Mouse (Mus musculus) olfactory bulb, adult 2 months (tissue): ENCODE data around the gene Pknox2.

Source experiments
- CTCF ChIP-seq: fragments of 200-500 bp; IDR thresholded peaks from 2 replicates; pipeline ENCODE4 v1.5.1; 2012; ENCODE audit warnings: low read depth, mild to moderate bottlenecking, low read length, moderate library complexity; ENCODE audit not compliant: insufficient read depth
- POLR2A ChIP-seq: fragments of 200-500 bp; IDR thresholded peaks from 2 replicates; pipeline ENCODE4 v1.6.1; 2012; ENCODE audit warnings: mild to moderate bottlenecking, low read depth, low read length, moderate library complexity; ENCODE audit not compliant: insufficient read depth

DNA sequence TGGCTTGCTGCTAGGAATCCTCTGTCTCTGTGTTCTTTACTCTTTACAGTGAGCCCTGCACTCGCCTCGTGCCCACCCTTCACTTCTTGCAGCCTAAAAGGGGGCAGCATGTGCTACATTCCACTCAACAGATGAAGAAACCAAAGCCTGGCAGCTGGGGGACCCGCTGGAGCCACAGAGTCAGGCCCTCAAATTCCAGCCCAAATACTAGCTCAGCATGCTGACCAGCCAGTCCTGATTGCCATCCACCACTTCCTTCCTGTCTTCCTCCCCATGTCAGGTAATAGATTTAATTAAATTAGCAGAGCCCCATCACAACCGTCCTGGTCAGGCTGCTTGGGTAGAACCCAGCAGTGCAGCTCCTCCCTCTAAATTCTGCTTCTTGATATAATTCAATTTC is 5.1 kb downstream of the Pknox2 start:
- TF ChIP-seq CTCF (no peak), POLR2A (no peak)
